Mouse (Mus musculus) spleen, adult 2 months (tissue): ENCODE measurements around the gene Ccdc88c.

Experiments
- CTCF ChIP-seq: fragments of 200-500 bp; IDR thresholded peaks from 2 replicates; pipeline ENCODE4 v1.5.1; 2011; ENCODE audit warnings: mild to moderate bottlenecking, inconsistent platforms; ENCODE audit not compliant: insufficient read depth, insufficient read length, insufficient replicate concordance; ENCODE audit errors: extremely low read depth
- POLR2A ChIP-seq: fragments of 200-500 bp; IDR thresholded peaks from 2 replicates; pipeline ENCODE4 v1.6.1; 2011; ENCODE audit warnings: low read depth, low read length, inconsistent platforms

- TF ChIP-seq CTCF (no peak), POLR2A (no peak)
Observed at GRCm38 (mm10) chr12:101013078-101013665, 15.7 kb downstream of the Ccdc88c start.
